Mouse (Mus musculus) liver, embryonic 15.5 days (tissue): Measurements from ENCODE around the gene Rpf2. TPM values are rescaled to one million over a fixed set of nuclear protein-coding genes. Genes with fewer than 3 reads are reported as not detected.

ENCODE experiments used
- ATAC-seq: fragments of 200-750 bp; cut with Nextera tagmentation; 2 replicates; pipeline ENCODE4 v1.8.0; 2017; ENCODE audit warnings: moderate number of reproducible peaks, mild to moderate bottlenecking, moderate library complexity; ENCODE audit not compliant: insufficient read depth
- H3K27ac ChIP-seq: fragments of 300-500 bp; sonication (generic); replicated peaks from 2 replicates; pipeline ENCODE4 v1.5.1; 2015; ENCODE audit warnings: mild to moderate bottlenecking, inconsistent platforms
- H3K27me3 ChIP-seq: fragments of 300-500 bp; sonication (generic); 2 replicates; pipeline ENCODE4 v1.6.1; 2015; ENCODE audit warnings: mild to moderate bottlenecking, inconsistent platforms
- H3K36me3 ChIP-seq: fragments of 300-500 bp; sonication (generic); replicated peaks from 2 replicates; pipeline ENCODE4 v1.6.1; 2015; ENCODE audit warnings: moderate library complexity, mild to moderate bottlenecking, inconsistent platforms
- H3K4me1 ChIP-seq: fragments of 300-500 bp; sonication (generic); replicated peaks from 2 replicates; pipeline ENCODE4 v1.6.1; 2015; ENCODE audit warnings: inconsistent platforms
- H3K4me2 ChIP-seq: fragments of 300-500 bp; sonication (generic); 2 replicates; pipeline ENCODE4 v1.6.1; 2015; ENCODE audit warnings: moderate library complexity, mild to moderate bottlenecking, inconsistent platforms
- H3K4me3 ChIP-seq: fragments of 300-500 bp; sonication (generic); replicated peaks from 2 replicates; pipeline ENCODE4 v1.5.1; 2015; ENCODE audit warnings: mild to moderate bottlenecking, inconsistent platforms
- H3K9ac ChIP-seq: fragments of 300-500 bp; sonication (generic); 2 replicates; pipeline ENCODE4 v1.6.1; 2015; ENCODE audit warnings: moderate library complexity, mild to moderate bottlenecking, inconsistent platforms
- H3K9me3 ChIP-seq: fragments of 300-500 bp; sonication (generic); replicated peaks from 2 replicates; pipeline ENCODE4 v1.6.1; 2016; ENCODE audit warnings: inconsistent platforms
- WGBS: fragments of 180-500 bp; shearing (Covaris S2); methylation state at CpG from one replicate; pipeline ENCODE4 v1.1.7; 2015; ENCODE audit warnings: mixed read lengths; ENCODE audit not compliant: insufficient replicate concordance; 5-methylcytosine and 5-hydroxymethylcytosine counted together
- polyA plus RNA-seq: library from polyadenylated mRNA; unstranded; fragments of >200 nt; fragmentation: Nextera tagmentation; extraction: Ambion mirVana; gene quantifications from 2 replicates; pipeline ENCODE4 v1.2.1, GENCODE M21; 2015

Rpf2 gene
- polyA plus RNA-seq, 1 experiment from 2014 or later, result 32.8 TPM

- Histone ChIP-seq H3K9ac (no peak overlapping the region), H3K4me3 (no peak overlapping the region), H3K36me3 (no peaks in the 10 kb centered on the region), H3K9me3 (no peaks in the 10 kb centered on the region), H3K4me1 (peaks cover 34% of the 10 kb centered on the region), H3K27me3 (0 out of 2 replicates have a peak, but pooled peaks cover 4% of the 10 kb centered on the region), H3K27ac (0 out of 2 replicates have a peak overlapping the region, but pooled peaks have one; percentile 29), H3K4me2 (no peak overlapping the region)
- 77% methylated on average over 3 of the region's 3 CpGs for WGBS
- no peak for ATAC-seq
Measured at GRCm38 (mm10) chr10:40271216-40271615, 24.4 kb upstream of the Rpf2 start.

GRCm38 (mm10) chr10:40264920-40265319 is 18.1 kb upstream of the Rpf2 start:
- 77% methylated on average over 3 of the region's 3 CpGs for WGBS
- Histone ChIP-seq H3K36me3 (no peaks in the 10 kb centered on the region), H3K27me3 (0 out of 2 replicates have a peak, but pooled peaks cover 4% of the 10 kb centered on the region), H3K4me3 (no peak overlapping the region), H3K4me2 (no peak overlapping the region), H3K4me1 (peaks cover 7% of the 10 kb centered on the region), H3K9me3 (peaks cover 3% of the 10 kb centered on the region), H3K9ac (no peak overlapping the region), H3K27ac (no peak overlapping the region)
- ATAC-seq, result no peak

GRCm38 (mm10) chr10:40263691-40264090 is 16.9 kb upstream of the Rpf2 start:
- Histone ChIP-seq H3K9ac (no peak overlapping the region), H3K4me1 (peaks cover 18% of the 10 kb centered on the region), H3K9me3 (peaks cover 3% of the 10 kb centered on the region), H3K4me3 (no peak overlapping the region), H3K27me3 (0 out of 2 replicates have a peak, but pooled peaks cover 4% of the 10 kb centered on the region), H3K27ac (no peak overlapping the region), H3K4me2 (no peak overlapping the region), H3K36me3 (no peaks in the 10 kb centered on the region)
- ATAC-seq, result no peak
- WGBS, result 66% methylated on average over 4 of the region's 4 CpGs

GRCm38 (mm10) chr10:40262200-40262599 is 15.4 kb upstream of the Rpf2 start:
- no peak for ATAC-seq
- Histone ChIP-seq H3K4me1 (peaks cover 27% of the 10 kb centered on the region), H3K27ac (no peak overlapping the region), H3K36me3 (no peaks in the 10 kb centered on the region), H3K4me3 (no peak overlapping the region), H3K9me3 (peaks cover 3% of the 10 kb centered on the region), H3K27me3 (no peaks in the 10 kb centered on the region), H3K4me2 (no peak overlapping the region), H3K9ac (no peak overlapping the region)
- WGBS, result 80% methylated on average over 6 of the region's 6 CpGs

GRCm38 (mm10) chr10:40260305-40260704 is 13.5 kb upstream of the Rpf2 start:
- no peak overlapping the region for H3K27ac ChIP-seq
- H3K9me3 ChIP-seq, result peaks cover 3% of the 10 kb centered on the region
- ATAC-seq, result no peak
- H3K27me3 ChIP-seq, result no peaks in the 10 kb centered on the region
- no peak overlapping the region for H3K4me3 ChIP-seq
- H3K4me2 ChIP-seq, result no peak overlapping the region
- H3K36me3 ChIP-seq, result 0 out of 2 replicates have a peak, but pooled peaks cover 3% of the 10 kb centered on the region
- peaks cover 40% of the 10 kb centered on the region for H3K4me1 ChIP-seq
- WGBS, result 49% methylated on average over 5 of the region's 5 CpGs
- no peak overlapping the region for H3K9ac ChIP-seq

- no peaks in the 10 kb centered on the region for H3K9me3 ChIP-seq
- H3K4me2 ChIP-seq, result peak overlapping the region; percentile 86
- H3K4me3 ChIP-seq, result peak overlapping the region; percentile 83
- no peak overlapping the region for H3K9ac ChIP-seq
- peak overlapping the region; percentile 92 for H3K27ac ChIP-seq
- WGBS, result 10% methylated on average over 8 of the region's 8 CpGs
- no peaks in the 10 kb centered on the region for H3K27me3 ChIP-seq
- H3K4me1 ChIP-seq, result peaks cover 40% of the 10 kb centered on the region
- 0 out of 2 replicates have a peak, but pooled peaks cover 3% of the 10 kb centered on the region for H3K36me3 ChIP-seq
- no peak for ATAC-seq
Measured at GRCm38 (mm10) chr10:40259542-40259941, 12.7 kb upstream of the Rpf2 start.

- ATAC-seq, result no peak; the same call in none of the 2 replicates
- WGBS, result 2% methylated on average over 5 of the region's 5 CpGs
- Histone ChIP-seq H3K4me1 (peaks cover 40% of the 10 kb centered on the region), H3K36me3 (0 out of 2 replicates have a peak, but pooled peaks cover 7% of the 10 kb centered on the region), H3K9ac (peak overlapping the region; percentile 83), H3K4me3 (peak overlapping the region; percentile 83), H3K27ac (peak overlapping the region; percentile 92), H3K27me3 (no peaks in the 10 kb centered on the region), H3K4me2 (peak overlapping the region; percentile 86), H3K9me3 (no peaks in the 10 kb centered on the region)
Measured at GRCm38 (mm10) chr10:40258976-40259375, 12.1 kb upstream of the Rpf2 start.

GRCm38 (mm10) chr10:40258401-40258966 is 11.6 kb upstream of the Rpf2 start:
- ATAC-seq, result peak; percentile 84
- Histone ChIP-seq H3K4me1 (peaks cover 40% of the 10 kb centered on the region), H3K27ac (peak overlapping the region; percentile 92), H3K9me3 (no peaks in the 10 kb centered on the region), H3K9ac (peak overlapping the region; percentile 83), H3K27me3 (no peaks in the 10 kb centered on the region), H3K4me3 (peak overlapping the region; percentile 83), H3K36me3 (peaks cover 11% of the 10 kb centered on the region), H3K4me2 (peak overlapping the region; percentile 86)
- 0% methylated on average over 12 of the region's 12 CpGs for WGBS

GRCm38 (mm10) chr10:40257414-40258255 is 10.8 kb upstream of the Rpf2 start, which contains the start of gene Gtf3c6:
TSS of gene Gtf3c6 (minus strand) at chr10:40258108.
- Histone ChIP-seq H3K9ac (peak within 1 kb of the TSS; percentile 83), H3K27ac (peak within 1 kb of the TSS; percentile 92), H3K9me3 (no peaks in the 10 kb centered on the region), H3K4me3 (peak within 1 kb of the TSS; percentile 83), H3K27me3 (no peaks in the 10 kb centered on the region), H3K4me2 (peak within 1 kb of the TSS; percentile 86), H3K4me1 (peaks cover 40% of the 10 kb centered on the region), H3K36me3 (peaks cover 19% of the 10 kb centered on the region)
- peak; percentile 59 for ATAC-seq
- WGBS, result under 1% methylated on average over 43 of the region's 43 CpGs

GRCm38 (mm10) chr10:40256716-40257115 is 9.9 kb upstream of the Rpf2 start:
- H3K27ac ChIP-seq, result peak overlapping the region; percentile 92
- peak overlapping the region; percentile 83 for H3K9ac ChIP-seq
- H3K4me2 ChIP-seq, result peak overlapping the region; percentile 86
- ATAC-seq, result peak; percentile 42
- H3K4me3 ChIP-seq, result peak overlapping the region; percentile 83
- H3K9me3 ChIP-seq, result no peaks in the 10 kb centered on the region
- H3K27me3 ChIP-seq, result no peaks in the 10 kb centered on the region
- peaks cover 26% of the 10 kb centered on the region for H3K36me3 ChIP-seq
- WGBS, result under 1% methylated on average over 5 of the region's 5 CpGs
- peaks cover 40% of the 10 kb centered on the region for H3K4me1 ChIP-seq

- ATAC-seq, result no peak
- Histone ChIP-seq H3K36me3 (peaks cover 63% of the 10 kb centered on the region), H3K4me2 (no peak overlapping the region), H3K27me3 (0 out of 2 replicates have a peak, but pooled peaks cover 5% of the 10 kb centered on the region), H3K9ac (no peak overlapping the region), H3K4me3 (no peak overlapping the region), H3K27ac (no peak overlapping the region), H3K9me3 (no peaks in the 10 kb centered on the region), H3K4me1 (peaks cover 14% of the 10 kb centered on the region)
- 29% methylated on average over 6 of the region's 6 CpGs for WGBS
Measured at GRCm38 (mm10) chr10:40250969-40251368, 4.1 kb upstream of the Rpf2 start.
